Mouse (Mus musculus): ENCODE results near the gene Eif2b2.

GRCm38 (mm10) chr12:85177740-85178239 is 41.5 kb upstream of the Eif2b2 start, which contains the start of gene Pgf:
- TF ChIP-seq GATA1 (IDR thresholded peaks at IDR 0.05; ENCODE audit: borderline replicate concordance, low read length) (no peak), FLI1 (IDR thresholded peaks at IDR 0.05; ENCODE audit: low read length) (no peak)

Measured in megakaryocyte, embryonic 14.5 days (primary cell).